Mouse (Mus musculus) lung, postnatal 0 days (tissue): Measurements from ENCODE around the gene Arhgef28. TPM values are rescaled to one million over a fixed set of nuclear protein-coding genes. Genes with fewer than 3 reads are reported as not detected.

Experiments used
- ATAC-seq: fragments of 200-750 bp; cut with Nextera tagmentation; 2 replicates; pipeline ENCODE4 v1.8.0; 2017; ENCODE audit warnings: moderate library complexity
- DNase-seq: peaks from one replicate; pipeline ENCODE4 v3.0.0-alpha.2; 2016; ENCODE audit warnings: low spot score
- H3K27ac ChIP-seq: fragments of 300-500 bp; sonication (generic); 2 replicates; pipeline ENCODE4 v1.5.1; 2014; ENCODE audit warnings: antibody characterized with exemption, mild to moderate bottlenecking, low read length, mixed read lengths
- H3K27me3 ChIP-seq: fragments of 300-500 bp; sonication (generic); replicated peaks from 2 replicates; pipeline ENCODE4 v1.6.1; 2014; ENCODE audit warnings: low read length, mixed read lengths; ENCODE audit not compliant: insufficient read depth
- H3K36me3 ChIP-seq: fragments of 300-500 bp; sonication (generic); 2 replicates; pipeline ENCODE4 v1.6.1; 2014; ENCODE audit warnings: low read length, mixed read lengths; ENCODE audit not compliant: insufficient read depth
- H3K4me1 ChIP-seq: fragments of 300-500 bp; sonication (generic); 2 replicates; pipeline ENCODE4 v1.6.1; 2014; ENCODE audit warnings: antibody characterized with exemption, low read depth, low read length, mixed read lengths; ENCODE audit not compliant: insufficient read depth
- H3K4me2 ChIP-seq: fragments of 300-500 bp; sonication (generic); replicated peaks from 2 replicates; pipeline ENCODE4 v1.6.1; 2014; ENCODE audit warnings: low read depth, mild to moderate bottlenecking, low read length, moderate library complexity, mixed read lengths
- H3K4me3 ChIP-seq: fragments of 300-500 bp; sonication (generic); 2 replicates; pipeline ENCODE4 v1.5.1; 2014; ENCODE audit warnings: low read depth, low read length
- H3K9ac ChIP-seq: fragments of 300-500 bp; sonication (generic); replicated peaks from 2 replicates; pipeline ENCODE4 v1.6.1; 2014; ENCODE audit warnings: low read depth, mild to moderate bottlenecking
- H3K9me3 ChIP-seq: fragments of 300-500 bp; sonication (generic); 2 replicates; pipeline ENCODE4 v1.6.1; 2016; ENCODE audit warnings: low read length, mixed read lengths
- CTCF ChIP-seq: IDR thresholded peaks from 2 replicates; pipeline ENCODE4 v1.5.1; 2016; ENCODE audit warnings: antibody characterized with exemption, mild to moderate bottlenecking
- EP300 ChIP-seq: IDR thresholded peaks from 2 replicates; pipeline ENCODE4 v1.6.1; 2016; ENCODE audit warnings: antibody characterized with exemption, mild to moderate bottlenecking, control low read depth
- WGBS: fragments of 180-500 bp; shearing (Covaris S2); extraction: QIAGEN DNeasy Blood & Tissue Kit; methylation state at CpG from one replicate; pipeline ENCODE4 v1.1.7; 2014; 5-methylcytosine and 5-hydroxymethylcytosine counted together
- polyA plus RNA-seq: library from polyadenylated mRNA; unstranded; fragments of >200 nt; fragmentation: Nextera tagmentation; extraction: Ambion mirVana; gene quantifications from 2 replicates; pipeline ENCODE4 v1.2.1, GENCODE M21; 2015

Arhgef28 gene
- polyA plus RNA-seq, 1 experiment from 2014 or later, result 53.0 TPM

DNA sequence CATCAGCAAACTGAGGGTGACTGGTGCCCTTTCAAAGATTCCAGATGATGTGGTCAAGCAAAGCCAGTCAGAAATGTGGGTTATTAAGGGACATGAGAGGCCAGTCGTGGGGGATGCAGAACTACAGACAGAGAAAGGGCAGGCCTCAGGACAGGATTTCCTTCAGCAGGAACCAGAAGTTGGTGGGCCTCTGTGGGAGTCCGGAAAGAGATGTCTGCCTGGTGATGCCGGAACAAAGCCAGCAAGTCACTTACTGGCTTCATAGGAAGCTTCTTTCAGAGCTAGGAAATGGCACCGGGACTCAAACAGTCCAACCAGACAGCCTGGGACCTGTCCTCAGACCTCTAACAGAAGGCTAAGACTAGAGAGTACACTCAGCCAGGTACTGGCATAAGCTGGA lies 67.5 kb downstream of the Arhgef28 start:
- TF ChIP-seq CTCF, result no peak
- TF ChIP-seq EP300, result no peak

DNA sequence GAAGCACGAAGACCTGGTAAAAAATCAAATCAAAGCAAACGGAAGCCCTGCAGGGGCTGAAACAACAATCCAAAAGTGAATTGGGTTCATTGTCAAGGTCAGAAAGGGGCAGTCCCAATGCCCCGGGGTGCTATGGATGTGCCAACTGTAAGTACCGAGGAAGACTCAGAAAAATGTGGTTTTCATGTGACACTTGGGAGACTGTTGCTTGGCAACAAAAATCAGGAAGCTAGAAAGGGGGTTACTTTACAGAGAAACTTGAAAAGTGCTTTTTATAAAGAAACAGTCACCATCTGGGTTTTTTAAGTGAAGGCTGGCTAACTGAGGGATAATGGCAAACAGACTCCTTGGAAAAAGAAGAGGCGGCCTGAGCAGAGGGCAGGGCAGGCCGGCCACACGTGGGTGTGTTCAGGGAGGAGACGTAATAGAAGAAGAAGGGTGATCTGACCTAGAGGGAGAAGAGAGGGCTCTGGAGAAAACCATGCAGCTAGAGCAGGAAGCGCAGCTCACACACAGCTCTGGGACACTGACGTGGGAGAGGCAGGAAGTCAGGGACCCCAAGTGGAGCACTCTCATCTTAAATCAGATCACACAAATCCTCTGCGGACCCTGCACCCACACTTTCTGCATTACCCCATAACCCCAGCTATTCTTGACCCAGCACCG lies 70.2 kb downstream of the Arhgef28 start:
- H3K27ac ChIP-seq, result no peak overlapping the region
- H3K9me3 ChIP-seq, result no peaks in the 10 kb centered on the region
- no peak overlapping the region for H3K9ac ChIP-seq
- no peak for DNase-seq
- no peak overlapping the region for H3K4me2 ChIP-seq
- TF ChIP-seq EP300, result no peak
- no peak for TF ChIP-seq CTCF
- ATAC-seq, result no peak
- no peaks in the 10 kb centered on the region for H3K36me3 ChIP-seq
- WGBS, result 31% methylated on average over 12 of the region's 12 CpGs
- no peaks in the 10 kb centered on the region for H3K27me3 ChIP-seq
- H3K4me1 ChIP-seq, result no peaks in the 10 kb centered on the region
- no peak overlapping the region for H3K4me3 ChIP-seq

More for the DNA sequence above, 67.5 kb downstream of the Arhgef28 start:
- Histone ChIP-seq H3K27ac (no peak overlapping the region), H3K9me3 (no peaks in the 10 kb centered on the region), H3K27me3 (no peaks in the 10 kb centered on the region), H3K4me2 (no peak overlapping the region), H3K36me3 (no peaks in the 10 kb centered on the region), H3K4me1 (no peaks in the 10 kb centered on the region), H3K4me3 (no peak overlapping the region), H3K9ac (no peak overlapping the region)
- no peak for DNase-seq
- 62% methylated on average over 4 of the region's 4 CpGs for WGBS
- no peak for ATAC-seq

DNA sequence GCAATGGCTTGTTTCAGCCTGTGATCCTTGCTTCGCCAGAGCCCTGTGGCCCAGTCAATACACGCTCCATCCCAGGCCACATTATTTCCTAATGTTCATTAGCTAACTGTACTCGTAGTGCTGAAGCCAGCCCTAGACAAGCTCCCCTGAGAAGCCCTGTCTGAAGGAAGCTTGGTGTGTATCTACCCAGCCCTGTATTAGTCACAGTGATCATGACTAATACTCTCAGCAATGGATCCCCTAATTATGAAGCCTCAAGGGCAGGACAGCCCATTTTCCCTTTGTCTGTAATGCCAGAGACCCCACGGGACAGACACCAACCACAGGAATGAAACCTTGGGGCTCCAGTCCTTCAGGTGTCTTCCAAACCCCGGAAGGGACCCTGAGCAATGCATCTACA lies 73.3 kb downstream of the Arhgef28 start:
- H3K4me2 ChIP-seq, result no peak overlapping the region
- WGBS, result 68% methylated on average over 5 of the region's 5 CpGs
- H3K36me3 ChIP-seq, result no peaks in the 10 kb centered on the region
- no peak overlapping the region for H3K9ac ChIP-seq
- TF ChIP-seq CTCF (no peak), EP300 (no peak)
- no peaks in the 10 kb centered on the region for H3K4me1 ChIP-seq
- no peaks in the 10 kb centered on the region for H3K27me3 ChIP-seq
- no peak overlapping the region for H3K4me3 ChIP-seq
- no peak for ATAC-seq
- H3K27ac ChIP-seq, result no peak overlapping the region
- no peaks in the 10 kb centered on the region for H3K9me3 ChIP-seq
- DNase-seq, result no peak

DNA sequence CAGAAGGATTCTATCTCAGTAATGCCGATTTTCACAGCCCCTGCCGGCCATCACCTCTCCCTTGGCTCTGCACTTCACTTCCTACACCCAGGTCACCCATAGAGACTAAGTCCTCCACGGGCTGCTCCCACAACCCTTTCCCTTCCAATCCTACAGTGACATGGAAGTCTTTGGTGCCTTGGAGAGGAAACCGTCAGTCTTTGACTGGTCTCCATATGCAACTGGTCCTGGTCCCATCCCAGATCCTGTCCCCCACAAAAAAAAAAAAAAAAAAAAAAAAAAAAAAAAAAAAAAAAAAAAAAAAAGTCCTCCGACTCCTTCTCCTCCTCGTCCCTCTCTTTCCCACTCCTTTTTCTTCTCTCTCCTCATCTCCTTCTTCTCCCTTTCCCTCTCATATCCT lies 74.0 kb downstream of the Arhgef28 start:
- H3K4me2 ChIP-seq, result no peak overlapping the region
- no peaks in the 10 kb centered on the region for H3K9me3 ChIP-seq
- H3K4me1 ChIP-seq, result no peaks in the 10 kb centered on the region
- H3K27me3 ChIP-seq, result no peaks in the 10 kb centered on the region
- TF ChIP-seq CTCF (no peak), EP300 (no peak)
- no peaks in the 10 kb centered on the region for H3K36me3 ChIP-seq
- 71% methylated on average over 6 of the region's 6 CpGs for WGBS
- ATAC-seq (no peak), DNase-seq (no peak)
- H3K27ac ChIP-seq, result no peak overlapping the region
- no peak overlapping the region for H3K9ac ChIP-seq
- no peak overlapping the region for H3K4me3 ChIP-seq

- ATAC-seq, result no peak
- no peak overlapping the region for H3K9ac ChIP-seq
- TF ChIP-seq CTCF, result no peak
- TF ChIP-seq EP300, result no peak
Measured at GRCm38 (mm10) chr13:98125666-98126065, 80.6 kb downstream of the Arhgef28 start.

DNA sequence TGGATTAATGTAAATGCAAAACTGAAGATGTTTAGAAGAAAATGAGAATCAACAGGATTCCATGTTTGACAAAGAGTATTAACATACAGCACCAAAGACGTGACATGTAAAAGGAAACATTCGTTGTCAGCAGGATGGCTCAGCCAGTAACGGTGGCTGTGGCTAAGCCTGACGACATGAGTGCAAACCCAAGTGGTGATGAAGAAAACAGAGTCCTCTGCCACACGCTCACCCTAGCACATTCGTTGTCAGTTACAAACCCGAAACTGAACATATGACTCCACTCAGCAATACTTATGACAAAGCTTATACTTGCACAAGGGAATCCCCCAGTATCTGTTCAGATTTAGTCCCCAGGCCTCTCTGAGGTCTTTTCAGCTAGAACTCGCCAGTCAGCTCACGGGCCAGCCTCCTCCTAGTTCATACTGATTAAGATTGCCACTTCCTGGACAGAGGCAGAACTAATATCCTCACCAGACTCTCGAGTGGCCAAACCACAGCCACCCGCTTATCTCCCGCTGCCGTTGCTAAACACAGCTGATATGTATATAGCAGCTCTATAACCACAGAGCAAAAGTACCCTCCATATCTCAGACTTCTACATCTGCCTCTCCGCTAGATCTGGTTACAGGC lies 82.0 kb downstream of the Arhgef28 start:
- H3K9ac ChIP-seq, result no peak overlapping the region
- no peaks in the 10 kb centered on the region for H3K9me3 ChIP-seq
- peak; percentile 38 for ATAC-seq
- peak; percentile 36 for DNase-seq
- TF ChIP-seq EP300, result no peak
- no peak for TF ChIP-seq CTCF
- WGBS, result 28% methylated on average over 14 of the region's 14 CpGs
- no peak overlapping the region for H3K4me3 ChIP-seq
- H3K27ac ChIP-seq, result peak overlapping the region; percentile 11; the same call in 1 of the 2 replicates
- no peaks in the 10 kb centered on the region for H3K27me3 ChIP-seq
- peaks cover 18% of the 10 kb centered on the region for H3K4me1 ChIP-seq
- no peaks in the 10 kb centered on the region for H3K36me3 ChIP-seq
- no peak overlapping the region for H3K4me2 ChIP-seq

More at GRCm38 (mm10) chr13:98125666-98126065, 80.6 kb downstream of the Arhgef28 start:
- DNase-seq, result no peak
- no peaks in the 10 kb centered on the region for H3K27me3 ChIP-seq
- H3K4me3 ChIP-seq, result no peak overlapping the region
- no peak overlapping the region for H3K4me2 ChIP-seq
- H3K36me3 ChIP-seq, result no peaks in the 10 kb centered on the region
- no peaks in the 10 kb centered on the region for H3K9me3 ChIP-seq
- peaks cover 14% of the 10 kb centered on the region; the same call in 1 of the 2 replicates for H3K4me1 ChIP-seq
- no peak overlapping the region for H3K27ac ChIP-seq
- 38% methylated on average over 5 of the region's 5 CpGs for WGBS
